In genomic region chr3:15264450-15264849, GRCm38 (mm10) we compare ENCODE assay signal across 8 mouse cellular contexts.
DNase-seq lines count a peak whose midpoint lies in the region; TF ChIP-seq lines count a peak whose summit lies in the region.

No protein-coding gene starts in this region.

- no peaks in the 10 kb centered on the region for H3K79me2 ChIP-seq in C2C12 (ENCODE audit: control insufficient read depth, insufficient read depth)

- H3ac ChIP-seq in C2C12 (ENCODE audit: control insufficient read depth, insufficient read length, low read depth), result no peak overlapping the region

- H3K27ac ChIP-seq in layer of hippocampus, adult 2 months, result no peak overlapping the region
- H3K27ac ChIP-seq in ES-E14 (ENCODE audit: insufficient read depth, low read depth, low read length, poor library complexity, severe bottlenecking), result no peak overlapping the region

- no peaks in the 10 kb centered on the region for H3K9me3 ChIP-seq in ES-E14 (ENCODE audit: control insufficient read depth, insufficient read depth, low read depth, low read length)

- peak; percentile 82 for TF ChIP-seq CTCF in layer of hippocampus, adult 2 months (conservative IDR thresholded peaks at IDR 0.05)
- peak; percentile 9 for TF ChIP-seq CTCF in C2C12 (IDR thresholded peaks at IDR 0.05; ENCODE audit: control insufficient read depth, insufficient read depth, insufficient read length)

- no peaks in the 10 kb centered on the region for H3K79me3 ChIP-seq in C2C12 (ENCODE audit: low read depth)

- no peak overlapping the region for H3K9ac ChIP-seq in ES-E14 (ENCODE audit: insufficient read depth, low read depth, low read length, poor library complexity, severe bottlenecking)

- no peak overlapping the region for H3K4me3 ChIP-seq in layer of hippocampus, adult 2 months
- H3K4me3 ChIP-seq in C2C12 (ENCODE audit: insufficient read depth, poor library complexity, severe bottlenecking) (no peak overlapping the region), ES-E14 (ENCODE audit: insufficient read depth in 1 of 2, low read depth in 1 of 2, low read length in 2 of 2, poor library complexity in 1 of 2, severe bottlenecking in 1 of 2) (no peak overlapping the region)

- in situ Hi-C loops in ES-E14 (cut with MboI; ENCODE audit: low sequenced_read_pairs in 2 of 2, unreplicated experiment in 2 of 2), result loop anchor here (25.0 kb wide), 1 partner anchor 773 kb away; no protein-coding TSS in a partner anchor

- no peaks in the 10 kb centered on the region for H3K4me1 ChIP-seq in ES-E14 (ENCODE audit: control insufficient read depth in 2 of 2, insufficient read depth in 2 of 2, low read length in 2 of 2, poor library complexity in 1 of 2)

- peak; percentile 3 to 40 for DNase-seq in layer of hippocampus, adult 2 months (ENCODE audit: low spot score in 2 of 2)
- DNase-seq in layer of hippocampus, adult 8-10 months (ENCODE audit: low spot score in 2 of 2), result no peak
- DNase-seq in ES-E14 (ENCODE audit: low read depth, low spot score), result peak; percentile 50
- DNase-seq in forelimb bud, embryonic 11.5 days (ENCODE audit: low read depth, low spot score), result peak; percentile 57
- DNase-seq in adrenal gland, postnatal 25 days, result no peak
- DNase-seq in cerebellum, postnatal 25 days, result no peak
- DNase-seq in natural killer cell, adult 2 months (ENCODE audit: low spot score in 2 of 2), result no peak

- H3K27me3 ChIP-seq in C2C12 (ENCODE audit: control insufficient read depth, insufficient read depth, insufficient read length), result no peaks in the 10 kb centered on the region

- no peaks in the 10 kb centered on the region for H3K36me3 ChIP-seq in C2C12 (ENCODE audit: control insufficient read depth, insufficient read depth)
- H3K36me3 ChIP-seq in ES-E14 (ENCODE audit: control insufficient read depth, insufficient read depth, low read length, poor library complexity, severe bottlenecking), result no peaks in the 10 kb centered on the region

TF ChIP-seq in C2C12, 6 proteins besides CTCF, POLR2A, EP300 and RAD21:
- TF ChIP-seq FOSL1 (IDR thresholded peaks at IDR 0.05; ENCODE audit: insufficient read depth, low read length, poor library complexity, severe bottlenecking) (no peak), MAX (IDR thresholded peaks at IDR 0.05) (no peak), USF1 (IDR thresholded peaks at IDR 0.05; ENCODE audit: low read depth) (no peak), CEBPB (IDR thresholded peaks at IDR 0.05; ENCODE audit: low read depth) (no peak), MYOD1 (IDR thresholded peaks at IDR 0.05; ENCODE audit: control insufficient read depth, insufficient read length, low read depth) (no peak), MYOG (IDR thresholded peaks at IDR 0.05; ENCODE audit: control insufficient read depth, extremely low read depth, insufficient read length) (no peak)

TF ChIP-seq in ES-E14, 5 proteins besides CTCF, POLR2A, EP300 and RAD21:
- TF ChIP-seq MAFK (IDR thresholded peaks at IDR 0.05; ENCODE audit: insufficient read depth, low read depth, low read length) (no peak), ZC3H11A (IDR thresholded peaks at IDR 0.05; ENCODE audit: borderline replicate concordance, low read depth, low read length) (peak; percentile 78)

Comparison
In these comparisons a context has a peak if more than half of its experiments do, and no peak if none do; other contexts are left out.
1. DNase-seq: peak in layer of hippocampus, adult 2 months (2 of 2), ES-E14 (single experiment) and forelimb bud, embryonic 11.5 days (single experiment); none in layer of hippocampus, adult 8-10 months (0 of 2), adrenal gland, postnatal 25 days (single experiment), cerebellum, postnatal 25 days (0 of 2) and natural killer cell, adult 2 months (0 of 2).